13 mouse cellular contexts compared by ENCODE assay signal in genomic region chr2:61221676-61222075, GRCm38 (mm10).
DNase-seq lines count a peak whose midpoint lies in the region.
"Had no signal": no experiment of that assay in that cellular context is flagged by ENCODE, and none has a peak within 500 bp of the region (broad histone marks: within the 10 kb centered on the region; RNA-seq: fewer than 3 reads in every experiment).

No protein-coding gene starts in this region.

- DNase-seq in cerebellum, postnatal 10 days = peak; percentile 25 to 29
- no peak for DNase-seq in cerebellum, adult 11 months
- peak; percentile 17 for DNase-seq in kidney, adult 9 months
- no peak for DNase-seq in kidney, adult 18-20 months
- DNase-seq in fibroblast of lung, adult 2 months (ENCODE audit: low read depth) = peak; percentile 13
- DNase-seq in lung, postnatal 10 days = peak; percentile 52
- no peak for DNase-seq in layer of hippocampus, postnatal 36 days
- DNase-seq in thymus, postnatal 25 days = no peak
- DNase-seq: adrenal gland, adult 2 months; cerebellum, adult 11-12 months; gastrocnemius, adult 2 months; retina, postnatal 1 day; thymus, adult 18-20 months had no signal

Comparison
In these comparisons a context has a peak if more than half of its experiments do, and no peak if none do; other contexts are left out.
1. DNase-seq: peak in cerebellum, postnatal 10 days (2 of 2), kidney, adult 9 months (single experiment), fibroblast of lung, adult 2 months (single experiment) and lung, postnatal 10 days (single experiment); none in cerebellum, adult 11 months (single experiment), kidney, adult 18-20 months (single experiment), layer of hippocampus, postnatal 36 days (0 of 2) and thymus, postnatal 25 days (single experiment).